Mouse (Mus musculus): ENCODE data around the gene Slc2a8.

Gene Slc2a8

DNA sequence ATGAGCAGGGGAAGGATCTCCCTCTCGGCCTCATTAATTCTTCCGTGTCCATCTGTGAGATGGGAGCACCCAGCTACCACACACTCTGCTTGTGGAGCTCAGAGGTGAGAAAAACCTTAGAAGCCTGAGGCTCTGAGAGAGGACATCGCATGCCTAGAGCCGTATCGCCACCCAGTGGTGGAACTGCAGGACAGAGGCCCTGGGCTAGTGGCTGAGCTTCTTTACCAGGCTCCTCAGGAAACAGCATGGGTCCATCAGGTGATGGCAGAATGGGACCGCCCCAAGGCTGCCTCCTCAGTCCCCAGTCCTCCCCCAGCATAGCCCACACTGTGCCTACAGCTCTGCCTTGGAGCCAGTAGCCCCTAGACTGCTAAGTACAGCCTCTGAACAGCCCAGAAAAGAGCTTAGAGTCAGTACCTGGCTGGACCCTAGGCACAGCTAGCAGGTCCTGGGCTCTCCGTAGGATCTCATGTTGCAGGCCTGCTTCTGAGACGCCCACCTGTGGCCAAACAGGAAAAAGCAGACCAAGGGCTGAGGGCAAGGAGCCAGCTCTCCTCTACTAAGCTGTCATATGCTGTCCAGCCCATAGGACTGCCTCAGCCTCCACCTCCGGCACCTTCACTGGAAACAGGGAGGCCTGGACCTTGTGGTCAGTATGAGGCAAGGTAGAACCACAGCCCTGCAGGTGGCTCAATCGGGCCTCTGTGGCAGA lies 53.5 kb downstream of the Slc2a8 start:
- peak; percentile 71 for DNase-seq

DNA sequence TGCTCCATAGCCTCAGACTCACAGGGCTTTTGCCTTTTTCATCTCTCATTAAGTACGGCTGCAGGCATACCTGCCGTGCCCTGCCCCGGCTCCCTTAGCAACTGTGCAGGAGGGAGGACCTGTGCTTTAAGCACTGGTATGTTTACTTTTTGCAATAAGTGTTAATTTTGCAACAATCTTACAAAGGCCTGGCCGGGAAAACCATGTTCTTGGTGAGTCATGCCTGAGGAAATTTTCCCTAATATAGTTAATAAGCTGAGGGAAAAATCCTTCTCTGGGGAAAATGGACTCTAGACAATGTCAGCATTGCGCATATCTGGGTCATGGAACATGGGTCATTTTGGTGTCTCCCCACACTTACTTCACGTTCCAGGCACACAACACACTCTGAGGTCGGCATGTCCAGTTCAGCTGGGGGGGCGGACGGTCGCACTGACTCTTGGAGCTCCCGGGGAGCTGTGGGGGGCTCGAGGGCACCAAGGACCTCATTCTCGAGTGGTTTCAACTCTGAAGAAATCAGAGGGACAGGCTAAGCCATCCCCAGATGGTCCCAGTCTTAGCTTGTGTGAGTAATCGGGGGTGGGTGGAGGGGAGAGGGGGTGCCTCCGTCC lies 54.2 kb downstream of the Slc2a8 start:
- no peak for DNase-seq

DNA sequence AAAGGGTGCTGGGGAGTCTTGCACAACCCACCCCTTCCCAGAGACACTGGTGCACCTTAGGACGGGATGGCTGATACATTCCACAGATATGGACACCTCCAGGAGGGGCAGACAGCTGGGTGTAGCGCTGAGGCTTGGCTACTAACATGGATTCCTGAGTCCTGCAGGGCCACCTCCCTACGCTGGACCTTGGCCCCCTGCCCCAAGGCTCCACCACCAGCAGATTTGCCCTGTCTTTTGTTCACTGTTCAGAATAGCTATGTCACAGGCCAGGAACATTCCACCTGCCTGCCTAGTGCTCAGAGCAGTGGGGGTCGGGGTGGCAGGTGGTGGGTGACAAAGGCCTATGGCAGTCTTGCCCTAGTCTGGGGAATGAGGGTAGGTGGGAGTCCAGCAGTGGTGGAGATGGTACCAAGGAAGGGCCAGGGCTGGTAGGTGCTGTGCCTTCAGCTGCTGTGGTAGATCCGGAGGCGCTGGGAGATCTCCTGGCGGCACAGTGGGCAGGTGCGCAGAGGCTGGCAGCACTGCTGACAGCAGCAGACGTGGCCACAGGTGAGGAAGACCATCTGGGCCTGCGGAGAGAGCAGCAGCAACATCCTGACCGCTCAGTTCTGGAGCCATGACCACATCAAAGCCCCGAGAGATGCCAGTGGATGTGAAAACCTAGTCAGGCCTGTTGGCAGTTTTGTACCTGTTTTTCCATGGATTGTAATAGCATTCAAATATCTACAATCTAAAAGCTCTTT lies 55.4 kb downstream of the Slc2a8 start:
- DNase-seq: peak; percentile 29

DNA sequence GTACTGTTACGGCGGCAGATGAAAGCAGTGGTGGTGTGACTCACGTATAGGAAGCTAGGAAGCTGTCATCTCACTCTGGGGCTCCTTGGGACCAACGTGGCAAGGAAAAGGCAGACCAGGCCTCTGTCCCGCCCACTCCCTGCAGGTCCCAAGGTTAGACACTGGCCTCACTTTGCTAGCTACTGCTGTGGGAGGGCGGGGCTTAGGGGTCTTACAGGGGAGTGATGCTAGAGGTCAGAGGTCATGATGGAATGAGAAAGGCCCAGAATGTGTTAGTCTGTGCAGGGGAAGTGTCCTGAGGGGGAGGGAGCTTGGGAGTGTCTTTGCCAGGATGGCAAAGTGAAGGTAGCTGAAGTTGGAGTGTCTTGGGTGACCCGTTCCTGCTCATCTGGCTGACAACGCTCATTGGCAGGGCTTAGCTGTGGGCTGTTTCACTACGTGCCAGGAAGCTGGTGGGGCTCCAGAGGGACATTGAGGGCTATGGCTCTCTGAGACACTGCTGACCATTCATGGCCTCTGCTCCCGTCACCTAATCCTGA lies 57.5 kb downstream of the Slc2a8 start:
- no peak for DNase-seq

DNA sequence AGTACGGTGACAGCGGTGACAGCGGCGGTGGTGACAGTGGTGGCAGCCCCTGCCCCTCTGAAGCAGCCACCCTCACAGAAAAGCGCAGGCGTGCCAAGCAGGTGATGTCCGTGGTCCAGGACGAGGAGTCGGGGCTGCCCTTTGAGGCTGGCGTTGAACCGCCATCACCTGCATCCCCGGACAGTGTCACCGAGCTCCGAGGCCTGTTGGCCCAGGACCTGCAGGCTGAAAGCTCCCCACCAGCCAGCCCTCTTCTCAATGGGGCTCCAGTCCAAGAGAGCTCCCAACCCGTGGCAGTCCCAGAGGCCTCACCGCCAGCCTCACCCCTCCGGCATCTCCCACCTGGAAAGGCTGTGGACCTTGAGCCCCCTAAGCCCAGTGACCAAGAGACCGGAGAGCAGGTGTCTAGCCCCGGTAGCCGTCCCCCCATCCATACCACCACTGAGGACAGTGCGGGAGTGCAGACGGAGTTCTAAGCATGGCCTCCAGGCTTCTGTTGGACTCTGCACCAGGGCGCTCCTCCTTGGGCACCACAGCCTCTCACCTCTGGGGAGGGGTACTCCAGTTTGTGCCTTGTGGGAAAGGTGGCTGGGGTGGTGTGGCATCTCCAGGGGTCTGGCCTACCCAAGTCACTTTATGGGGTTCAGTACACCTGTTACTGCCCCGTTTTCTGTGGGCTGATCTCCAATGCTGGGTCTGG lies 58.2 kb downstream of the Slc2a8 start:
- no peak for DNase-seq

Measured in cerebellum, adult 11 months (tissue).